Mouse (Mus musculus): ENCODE data around the gene Scaf1.
A peak's percentile ranks its signal among the peaks of the same experiment; 100 is the strongest.
"Not testable (repeated sequence)": the region's sequence is repeated elsewhere in the genome, so short reads cannot be mapped to it uniquely, and the experiment has no call there.

The Scaf1 gene

GRCm38 (mm10) chr7:45046853-45047350 is 30.7 kb upstream of the Scaf1 start:
- DNase-seq (ENCODE audit: extremely low read depth, insufficient read length, low spot score), result no peak

- no peak for DNase-seq (ENCODE audit: extremely low read depth, insufficient read length, low spot score)
Measured at GRCm38 (mm10) chr7:45045741-45046140, 29.6 kb upstream of the Scaf1 start.

GRCm38 (mm10) chr7:45043307-45043706 is 27.1 kb upstream of the Scaf1 start:
- DNase-seq (ENCODE audit: extremely low read depth, insufficient read length, low spot score), result no peak

GRCm38 (mm10) chr7:45040851-45041250 is 24.7 kb upstream of the Scaf1 start:
- no peak for DNase-seq (ENCODE audit: extremely low read depth, insufficient read length, low spot score)

- DNase-seq (ENCODE audit: extremely low read depth, insufficient read length, low spot score), result no peak
Measured at GRCm38 (mm10) chr7:45038411-45038810, 22.2 kb upstream of the Scaf1 start.

GRCm38 (mm10) chr7:45037720-45038361 is 21.7 kb upstream of the Scaf1 start:
- DNase-seq (ENCODE audit: extremely low read depth, insufficient read length, low spot score), result no peak

- no peak for DNase-seq (ENCODE audit: extremely low read depth, insufficient read length, low spot score)
Measured at GRCm38 (mm10) chr7:45036702-45037101, 20.5 kb upstream of the Scaf1 start.

GRCm38 (mm10) chr7:45035631-45036030 is 19.5 kb upstream of the Scaf1 start:
- DNase-seq (ENCODE audit: extremely low read depth, insufficient read length, low spot score), result no peak

GRCm38 (mm10) chr7:45033722-45034359 is 17.7 kb upstream of the Scaf1 start:
- no peak for DNase-seq (ENCODE audit: extremely low read depth, insufficient read length, low spot score)

DNA sequence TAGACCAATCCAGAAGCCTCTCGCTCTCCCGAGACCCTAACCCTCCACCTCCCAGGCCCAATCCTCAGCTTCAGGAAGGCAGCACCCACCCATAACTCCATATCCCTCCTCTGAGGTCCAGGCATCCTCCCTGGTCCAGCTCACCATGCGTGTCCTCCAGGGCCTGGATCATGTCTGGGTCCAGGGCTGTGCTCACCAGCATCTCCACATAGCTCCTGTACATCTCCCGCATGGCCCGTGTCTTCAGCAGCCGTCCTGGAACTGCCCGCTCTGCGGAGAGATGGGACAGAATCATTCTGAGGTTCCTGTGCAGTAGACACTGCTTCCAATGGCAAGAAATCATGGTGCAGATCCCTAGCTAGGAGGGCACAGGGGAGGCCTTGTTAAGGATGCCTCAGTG is 14.7 kb upstream of the Scaf1 start:
- no peak for DNase-seq (ENCODE audit: extremely low read depth, insufficient read length, low spot score)

- no peak for DNase-seq (ENCODE audit: extremely low read depth, insufficient read length, low spot score)
Measured at GRCm38 (mm10) chr7:45029995-45030394, 13.8 kb upstream of the Scaf1 start.

GRCm38 (mm10) chr7:45028351-45028750 is 12.2 kb upstream of the Scaf1 start:
- no peak for DNase-seq (ENCODE audit: extremely low read depth, insufficient read length, low spot score)

DNA sequence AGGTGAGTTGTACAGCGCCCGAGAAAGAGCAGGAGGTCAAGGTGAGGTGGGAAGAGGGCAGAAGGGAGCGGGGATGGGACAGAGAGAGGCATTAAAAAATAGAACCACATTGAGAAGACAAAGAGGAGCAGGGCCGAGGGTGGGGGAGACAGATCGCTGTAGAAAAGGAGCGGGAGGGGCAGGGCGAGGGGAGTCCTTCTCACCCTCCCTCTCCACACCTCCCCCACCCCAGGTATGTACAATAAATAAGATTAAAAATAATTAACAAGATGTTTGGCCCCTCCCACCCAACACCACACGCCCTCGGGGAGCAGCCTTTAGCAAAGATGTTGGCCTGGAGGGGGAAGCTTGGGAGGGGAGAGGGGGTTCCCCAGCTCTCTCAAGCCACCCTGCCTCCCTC is 11.6 kb upstream of the Scaf1 start:
- no peak for DNase-seq (ENCODE audit: extremely low read depth, insufficient read length, low spot score)

GRCm38 (mm10) chr7:45026256-45026655 is 10.1 kb upstream of the Scaf1 start:
- DNase-seq (ENCODE audit: extremely low read depth, insufficient read length, low spot score), result no peak

- DNase-seq (ENCODE audit: extremely low read depth, insufficient read length, low spot score), result no peak
Measured at GRCm38 (mm10) chr7:45025601-45026220, 9.5 kb upstream of the Scaf1 start.

DNA sequence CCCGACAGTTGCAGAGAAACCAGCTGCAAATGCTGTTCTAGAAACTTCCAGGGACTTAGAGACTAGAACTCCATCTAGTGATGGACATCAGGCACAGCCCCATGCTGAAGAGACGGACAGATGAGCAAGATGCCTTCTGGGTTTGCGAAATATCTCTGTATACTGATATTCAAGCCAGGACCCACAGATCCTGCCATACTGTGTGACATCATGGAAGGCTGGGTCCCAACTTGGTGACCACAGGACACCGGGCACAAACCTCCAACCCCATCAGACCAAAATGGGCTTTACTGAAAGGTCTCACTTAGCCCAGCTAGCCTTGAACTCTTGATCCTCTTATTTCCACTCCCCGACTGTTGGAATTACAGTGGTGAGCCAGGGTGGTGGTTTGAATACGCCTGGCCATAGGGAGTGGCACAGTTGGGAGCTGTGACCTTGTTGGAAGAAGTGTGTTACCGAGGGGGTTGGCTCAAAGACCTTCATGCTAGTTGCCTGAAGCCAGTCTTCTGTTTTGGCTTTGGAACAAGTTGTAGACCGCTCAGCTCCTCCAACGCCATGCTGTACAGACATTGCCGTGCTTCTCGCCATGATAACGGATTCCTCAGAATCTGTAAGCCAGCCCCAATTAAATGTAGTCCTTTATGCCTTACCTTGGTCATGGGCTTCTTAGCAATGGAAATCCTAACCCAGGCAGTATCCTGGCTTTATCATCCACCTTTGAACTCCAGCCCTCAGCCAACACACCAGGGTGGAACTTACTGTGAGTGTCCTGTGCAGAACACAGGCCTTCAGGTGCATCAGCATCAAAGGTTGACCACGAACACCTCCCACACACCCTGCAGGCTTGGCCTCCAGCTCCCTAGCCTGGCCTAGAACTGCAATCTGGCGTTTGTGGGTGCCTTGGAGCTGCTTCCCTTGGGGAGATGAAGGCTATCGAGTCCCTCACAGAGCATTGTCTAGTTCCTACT is 8.4 kb upstream of the Scaf1 start:
- DNase-seq (ENCODE audit: extremely low read depth, insufficient read length, low spot score), result no peak

DNA sequence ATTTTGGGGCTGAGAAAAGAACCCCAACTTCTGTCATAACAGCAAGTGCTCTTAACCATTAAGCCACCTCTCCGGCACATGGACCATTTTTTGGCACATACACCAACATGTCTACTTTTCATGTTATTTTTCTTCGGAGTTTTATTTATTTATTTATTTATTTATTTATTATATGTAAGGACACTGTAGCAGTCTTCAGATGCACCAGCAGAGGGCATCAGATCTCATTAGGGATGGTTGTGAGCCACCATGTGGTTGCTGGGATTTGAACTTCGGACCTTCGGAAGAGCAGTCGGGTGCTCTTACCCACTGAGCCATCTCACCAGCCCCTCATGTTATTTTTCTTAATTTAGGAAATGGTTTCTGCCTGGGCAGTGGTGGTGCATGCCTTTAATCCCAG is 7.5 kb upstream of the Scaf1 start:
- not testable (repeated sequence) for DNase-seq (ENCODE audit: extremely low read depth, insufficient read length, low spot score)

- DNase-seq (ENCODE audit: extremely low read depth, insufficient read length, low spot score), result no peak
Measured at GRCm38 (mm10) chr7:45020225-45020624, 4.1 kb upstream of the Scaf1 start.

DNA sequence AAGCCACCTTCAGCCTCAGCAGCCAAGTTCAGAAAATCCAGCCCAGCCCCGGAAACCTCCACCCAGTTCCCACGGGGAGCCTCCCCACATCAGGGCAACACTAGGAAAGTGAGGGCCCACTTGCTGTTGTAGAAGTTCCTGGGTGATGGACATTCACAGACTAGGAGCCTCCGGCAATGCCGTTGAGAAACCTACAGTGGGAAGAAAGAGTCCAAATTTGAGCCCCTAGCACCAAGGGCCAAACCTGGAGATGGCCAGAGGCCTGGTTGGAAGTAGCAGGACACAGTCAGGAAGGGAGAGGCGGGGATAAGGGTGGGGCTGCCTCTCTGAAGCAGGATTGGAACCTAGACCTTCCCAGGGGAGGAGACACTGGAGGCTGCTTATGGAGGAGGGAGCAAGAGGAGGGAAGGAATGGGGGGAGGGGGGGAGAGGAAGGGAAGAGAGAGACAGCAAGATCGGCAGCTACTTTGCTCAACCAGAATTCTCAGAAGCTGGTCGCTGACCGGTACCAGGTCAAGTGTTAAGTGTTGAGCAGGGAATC is 2.9 kb upstream of the Scaf1 start:
- peak; percentile 84 for DNase-seq (ENCODE audit: extremely low read depth, insufficient read length, low spot score)

GRCm38 (mm10) chr7:45017242-45018061 is 1.3 kb upstream of the Scaf1 start, which contains the start of gene Rras:
Gene Rras, plus strand, starts transcription at chr7:45017961.
- DNase-seq (ENCODE audit: extremely low read depth, insufficient read length, low spot score), result peak; percentile 95
